In the genomic region with DNA sequence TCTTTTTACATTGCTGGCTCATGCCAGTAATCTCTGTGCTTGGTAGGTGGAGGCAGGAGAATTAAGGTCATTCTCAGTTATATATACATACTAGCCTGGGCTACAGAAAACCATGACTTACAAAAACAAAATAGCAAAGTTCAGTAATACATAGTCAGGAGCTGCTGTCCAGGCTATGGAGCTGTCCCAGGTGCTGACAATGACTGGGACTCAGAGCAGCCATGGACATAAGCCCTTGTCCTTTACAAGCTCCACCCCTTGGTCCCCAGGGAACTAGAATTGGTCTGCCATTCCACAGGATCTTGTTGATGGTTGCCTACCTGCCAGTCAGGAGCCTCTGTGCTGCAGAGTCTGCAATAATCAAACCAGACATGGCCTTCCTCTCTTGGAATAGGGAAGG, we compare ENCODE assay signal across 14 mouse cellular contexts.
DNase-seq lines count a peak whose midpoint lies in the region; ATAC-seq lines count a peak whose summit lies in the region.
"Had no signal": no experiment of that assay in that cellular context is flagged by ENCODE, and none has a peak within 500 bp of the region (broad histone marks: within the 10 kb centered on the region; RNA-seq: fewer than 3 reads in every experiment).

No protein-coding gene starts in this region.

- H3K4me1 ChIP-seq in hindbrain, embryonic 10.5 days (replicated peaks): no peaks in the 10 kb centered on the region
- no peaks in the 10 kb centered on the region for H3K4me1 ChIP-seq in hindbrain, embryonic 14.5 days (replicated peaks; ENCODE audit: control insufficient read depth, insufficient read depth, low read length)

- DNase-seq in hindbrain, embryonic 10.5 days (ENCODE audit: low spot score): peak; percentile 42
- DNase-seq in hindbrain, embryonic 14.5 days (ENCODE audit: low spot score): no peak
- peak; percentile 22 for DNase-seq in 416B (ENCODE audit: low read depth)
- peak; percentile 13 for DNase-seq in WW6 (ENCODE audit: low read depth, low spot score)
- DNase-seq in kidney, postnatal 14 days: peak; percentile 5
- no peak for DNase-seq in cerebellum, adult 11 months
- DNase-seq: cerebellum, adult 8-10 months; forebrain, postnatal 0 days; heart, adult 2 months; thymus, adult 2 months had no signal

- H3K36me3 ChIP-seq in hindbrain, embryonic 10.5 days: no peaks in the 10 kb centered on the region
- no peaks in the 10 kb centered on the region for H3K36me3 ChIP-seq in hindbrain, embryonic 14.5 days (replicated peaks; ENCODE audit: control insufficient read depth, insufficient read depth)

- ATAC-seq in hindbrain, embryonic 14.5 days (ENCODE audit: low FRiP score): no peak
- no peak for ATAC-seq in monocyte, adult 5-6 weeks (replicated peaks; ENCODE audit: insufficient number of reproducible peaks, low FRiP score, low TSS enrichment, poor library complexity, severe bottlenecking)
- no peak for ATAC-seq in erythroblast, adult 5-6 weeks (replicated peaks; ENCODE audit: low FRiP score, poor library complexity, severe bottlenecking)
- ATAC-seq: forebrain, postnatal 0 days; hindbrain, postnatal 0 days; lung, postnatal 0 days had no signal

- no peaks in the 10 kb centered on the region for H3K9me3 ChIP-seq in hindbrain, embryonic 10.5 days
- H3K9me3 ChIP-seq in hindbrain, embryonic 14.5 days (ENCODE audit: control insufficient read depth, low read length): no peaks in the 10 kb centered on the region

- H3K4me2 ChIP-seq in hindbrain, embryonic 14.5 days (replicated peaks): no peak overlapping the region

- H3K9ac ChIP-seq in hindbrain, embryonic 14.5 days: no peak overlapping the region
- H3K9ac ChIP-seq: forebrain, postnatal 0 days had no signal

- no peak overlapping the region for H3K4me3 ChIP-seq in hindbrain, embryonic 10.5 days
- H3K4me3 ChIP-seq in hindbrain, embryonic 14.5 days (replicated peaks; ENCODE audit: low read length): no peak overlapping the region
- H3K4me3 ChIP-seq: heart, adult 2 months had no signal

- H3K27me3 ChIP-seq in hindbrain, embryonic 10.5 days (ENCODE audit: insufficient read depth, poor library complexity, severe bottlenecking): no peaks in the 10 kb centered on the region
- no peaks in the 10 kb centered on the region for H3K27me3 ChIP-seq in hindbrain, embryonic 14.5 days (ENCODE audit: control insufficient read depth, insufficient read depth, low read length)

- H3K27ac ChIP-seq in hindbrain, embryonic 10.5 days: no peak overlapping the region
- no peak overlapping the region for H3K27ac ChIP-seq in hindbrain, embryonic 14.5 days
- H3K27ac ChIP-seq: heart, adult 2 months; hindbrain, postnatal 0 days had no signal

Comparison
In these comparisons a context has a peak if more than half of its experiments do, and no peak if none do; other contexts are left out.
1. DNase-seq: peak in hindbrain, embryonic 10.5 days (single experiment), 416B (single experiment), WW6 (single experiment) and kidney, postnatal 14 days (single experiment); none in hindbrain, embryonic 14.5 days (single experiment) and cerebellum, adult 11 months (single experiment).